Mouse (Mus musculus) embryonic facial prominence, embryonic 14.5 days (tissue): ENCODE results near the gene Dedd2. TPM values are rescaled to one million over a fixed set of nuclear protein-coding genes. Genes with fewer than 3 reads are reported as not detected.

Source experiments
- ATAC-seq: fragments of 200-750 bp; cut with Nextera tagmentation; 2 replicates; pipeline ENCODE4 v1.8.0; 2017; ENCODE audit warnings: low read depth, moderate number of reproducible peaks, moderate TSS enrichment
- DNase-seq: peaks from one replicate; pipeline ENCODE4 v3.0.0-alpha.2; 2015; ENCODE audit warnings: low spot score
- H3K27ac ChIP-seq: fragments of 300-500 bp; sonication (generic); replicated peaks from 2 replicates; pipeline ENCODE4 v1.5.1; 2014; ENCODE audit warnings: low read depth, mild to moderate bottlenecking, low read length, moderate library complexity
- H3K27me3 ChIP-seq: fragments of 300-500 bp; sonication (generic); replicated peaks from 2 replicates; pipeline ENCODE4 v1.6.1; 2014; ENCODE audit warnings: low read length; ENCODE audit not compliant: control insufficient read depth, insufficient read depth
- H3K36me3 ChIP-seq: fragments of 300-500 bp; sonication (generic); 2 replicates; pipeline ENCODE4 v1.6.1; 2014; ENCODE audit warnings: low read length, mixed read lengths; ENCODE audit not compliant: control insufficient read depth, insufficient read depth
- H3K4me1 ChIP-seq: fragments of 300-500 bp; sonication (generic); 2 replicates; pipeline ENCODE4 v1.6.1; 2014; ENCODE audit warnings: antibody characterized with exemption, low read length; ENCODE audit not compliant: control insufficient read depth, insufficient read depth
- H3K4me2 ChIP-seq: fragments of 300-500 bp; sonication (generic); 2 replicates; pipeline ENCODE4 v1.6.1; 2014; ENCODE audit warnings: low read depth, mild to moderate bottlenecking, low read length, moderate library complexity, mixed read lengths
- H3K4me3 ChIP-seq: fragments of 300-500 bp; sonication (generic); 2 replicates; pipeline ENCODE4 v1.5.1; 2014; ENCODE audit warnings: low read depth, mild to moderate bottlenecking, low read length
- H3K9ac ChIP-seq: fragments of 300-500 bp; sonication (generic); 2 replicates; pipeline ENCODE4 v1.6.1; 2014; ENCODE audit warnings: low read depth, mild to moderate bottlenecking, low read length, moderate library complexity, mixed read lengths
- H3K9me3 ChIP-seq: fragments of 300-500 bp; sonication (generic); 2 replicates; pipeline ENCODE4 v1.6.1; 2016; ENCODE audit warnings: low read length; ENCODE audit not compliant: control insufficient read depth
- WGBS: fragments of 180-500 bp; shearing (Covaris S2); extraction: QIAGEN DNeasy Blood & Tissue Kit; methylation state at CpG from one replicate; pipeline ENCODE4 v1.1.7; 2014; 5-methylcytosine and 5-hydroxymethylcytosine counted together
- polyA plus RNA-seq: library from polyadenylated mRNA; unstranded; fragments of >200 nt; fragmentation: Nextera tagmentation; extraction: Ambion mirVana; gene quantifications from 2 replicates; pipeline ENCODE4 v1.2.1, GENCODE M21; 2014

Gene Dedd2
- polyA plus RNA-seq, 1 experiment from 2014 or later, result 9.4 TPM

DNA sequence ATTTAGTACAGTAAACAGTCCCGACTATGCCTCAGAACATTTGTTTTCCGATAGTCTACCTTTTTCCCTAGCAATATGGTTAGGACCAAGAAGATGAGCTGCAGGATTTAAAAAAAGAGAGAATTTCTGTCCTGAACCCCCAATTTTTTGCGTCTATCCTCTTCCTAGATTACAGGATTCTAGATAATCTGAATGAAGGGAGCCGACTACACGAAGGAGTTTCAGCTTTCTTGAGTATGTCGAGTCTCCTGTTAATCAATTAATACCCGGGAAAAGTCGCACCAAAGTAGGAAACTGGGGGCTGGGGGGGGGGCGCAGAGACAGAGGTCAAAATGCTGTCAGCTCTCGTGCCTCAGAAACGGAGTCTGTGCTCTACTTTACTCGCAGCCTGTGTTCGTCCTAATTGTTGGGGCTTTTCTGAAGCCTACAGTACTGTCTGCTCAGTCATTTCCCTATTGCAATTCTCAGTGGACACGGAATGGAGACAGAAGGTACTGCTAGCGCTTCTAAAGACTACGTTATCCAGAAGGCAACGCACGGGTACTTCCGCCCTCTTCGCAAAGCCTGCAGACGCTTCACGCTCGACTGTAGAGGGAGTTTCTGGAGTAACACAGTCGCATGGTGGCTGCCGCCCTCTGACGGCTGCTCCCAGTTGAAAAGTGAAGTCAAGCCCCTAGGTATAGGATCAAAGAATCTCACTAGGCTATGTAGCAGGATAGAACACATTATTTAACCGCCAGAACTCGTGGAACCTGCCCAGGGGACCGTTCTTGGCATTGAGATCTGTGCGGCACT lies 18.6 kb upstream of the Dedd2 start:
- Histone ChIP-seq H3K27ac (peak overlapping the region; percentile 80), H3K36me3 (peaks cover 43% of the 10 kb centered on the region), H3K4me1 (0 out of 2 replicates have a peak, but pooled peaks cover 9% of the 10 kb centered on the region), H3K27me3 (no peaks in the 10 kb centered on the region), H3K4me2 (peak overlapping the region; percentile 78), H3K9ac (peak overlapping the region; percentile 39; the same call in 1 of the 2 replicates), H3K4me3 (peak overlapping the region; percentile 96), H3K9me3 (no peaks in the 10 kb centered on the region)
- WGBS, result 2% methylated on average over 30 of the region's 30 CpGs
- peak; percentile 69 for ATAC-seq
- DNase-seq, result peak; percentile 98

DNA sequence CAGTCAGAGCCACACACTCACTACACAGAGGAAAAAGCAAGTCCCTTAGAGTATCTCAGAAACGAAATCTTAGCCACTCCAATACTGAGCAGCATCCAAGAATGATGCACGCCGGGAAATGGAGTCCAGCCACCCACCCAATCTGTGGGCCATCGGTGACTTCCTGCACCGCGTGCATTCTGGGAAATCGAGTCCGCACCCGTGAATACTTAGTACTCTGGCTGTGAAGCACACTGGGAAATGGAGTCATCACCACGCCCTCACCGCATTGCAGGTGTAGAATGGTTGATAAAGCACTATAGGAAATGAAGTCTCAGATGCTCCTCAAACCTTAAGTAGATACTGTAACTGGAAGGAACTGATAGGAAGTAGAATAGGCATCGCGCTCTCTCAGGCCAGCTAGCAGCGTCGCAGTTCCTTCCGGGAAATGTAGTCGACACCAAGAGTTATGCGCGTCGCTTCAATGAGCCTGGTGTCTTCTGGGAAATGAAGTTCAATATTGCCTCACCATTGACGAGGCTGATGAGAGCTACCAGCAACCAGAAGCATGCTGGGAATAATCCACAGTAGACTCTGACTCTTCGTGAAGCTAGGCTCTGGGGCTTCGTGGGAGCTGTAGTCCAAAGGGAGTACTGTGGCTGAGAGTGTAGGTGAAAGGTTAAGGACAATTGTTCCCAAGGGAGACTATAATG lies 17.7 kb upstream of the Dedd2 start:
- H3K4me1 ChIP-seq, result 0 out of 2 replicates have a peak, but pooled peaks cover 9% of the 10 kb centered on the region
- no peaks in the 10 kb centered on the region for H3K27me3 ChIP-seq
- H3K9ac ChIP-seq, result peak overlapping the region; percentile 99
- peak overlapping the region; percentile 80 for H3K27ac ChIP-seq
- H3K9me3 ChIP-seq, result no peaks in the 10 kb centered on the region
- peak overlapping the region; percentile 96 for H3K4me3 ChIP-seq
- under 1% methylated on average over 23 of the region's 23 CpGs for WGBS
- H3K36me3 ChIP-seq, result peaks cover 43% of the 10 kb centered on the region
- H3K4me2 ChIP-seq, result peak overlapping the region; percentile 78
- DNase-seq, result peak; percentile 99
- peak; percentile 92 for ATAC-seq

DNA sequence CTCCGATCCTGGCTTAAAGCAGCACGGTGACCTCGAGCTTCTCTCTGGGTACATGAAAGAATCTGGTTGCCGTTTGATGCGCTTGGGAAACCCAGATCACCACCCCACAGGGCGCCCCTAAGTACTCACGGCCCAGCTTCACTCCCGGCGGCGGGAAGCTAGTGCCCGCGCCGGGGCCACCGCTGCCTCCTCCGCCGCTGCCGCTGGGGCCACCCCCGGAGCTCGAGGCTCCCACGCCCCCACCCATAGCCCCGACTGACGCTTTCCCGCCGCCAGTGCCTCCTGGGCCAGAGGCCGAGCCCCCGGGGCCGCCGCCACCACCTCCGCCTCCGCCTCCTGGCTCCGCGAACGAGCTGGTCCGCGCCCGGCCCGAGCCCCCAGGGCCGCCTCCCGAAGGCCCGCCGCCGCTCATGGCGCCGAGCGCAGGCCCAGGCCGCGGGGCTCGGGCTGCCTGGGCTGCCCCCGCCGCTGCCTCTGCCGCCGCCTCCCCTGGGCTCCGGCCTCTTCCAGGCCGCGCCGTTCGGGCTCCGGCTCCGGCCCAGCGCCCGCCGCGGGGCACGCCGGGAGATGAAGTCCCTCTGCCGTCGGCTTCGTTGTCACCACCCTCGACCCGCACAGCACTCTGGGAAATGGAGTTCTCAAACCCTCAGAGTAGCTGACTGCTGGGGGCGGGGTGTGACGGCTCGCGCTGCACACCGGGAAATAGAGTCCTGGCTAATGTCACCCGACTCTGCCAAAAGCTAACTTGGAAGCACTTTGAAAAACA lies 17.0 kb upstream of the Dedd2 start, which contains the start of gene Gsk3a:
Gene Gsk3a (minus strand): TSS at position 603 of the 766 bp plus-strand sequence.
- Histone ChIP-seq H3K4me3 (peak within 1 kb of the TSS; percentile 96), H3K4me2 (peak within 1 kb of the TSS; percentile 78), H3K9me3 (no peaks in the 10 kb centered on the region), H3K27me3 (no peaks in the 10 kb centered on the region), H3K9ac (peak within 1 kb of the TSS; percentile 99), H3K4me1 (0 out of 2 replicates have a peak, but pooled peaks cover 9% of the 10 kb centered on the region), H3K27ac (peak within 1 kb of the TSS; percentile 80), H3K36me3 (peaks cover 43% of the 10 kb centered on the region)
- ATAC-seq (peak; percentile 87), DNase-seq (peak; percentile 99)
- under 1% methylated on average over 53 of the region's 76 CpGs for WGBS

DNA sequence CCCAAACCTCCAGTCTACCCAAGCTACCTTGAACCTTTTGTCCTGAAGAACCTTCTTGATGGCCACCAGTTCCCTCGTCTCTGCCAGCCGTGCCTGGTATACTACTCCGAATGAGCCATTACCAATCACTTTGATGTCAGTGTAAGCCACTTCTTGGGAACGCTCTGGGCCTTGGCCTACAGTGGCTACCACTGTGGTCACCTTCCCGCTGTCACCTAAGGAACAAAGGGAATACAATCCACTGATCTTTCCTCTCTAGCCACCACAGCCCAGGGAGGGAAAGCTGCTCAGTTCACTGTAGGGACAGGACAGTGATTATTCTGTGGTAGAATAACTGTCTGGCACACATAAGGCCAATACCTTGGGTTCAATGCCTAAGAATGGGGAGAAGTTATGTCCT lies 15.1 kb upstream of the Dedd2 start:
- WGBS, result 88% methylated on average over 5 of the region's 5 CpGs
- Histone ChIP-seq H3K9me3 (no peaks in the 10 kb centered on the region), H3K27me3 (no peaks in the 10 kb centered on the region), H3K9ac (no peak overlapping the region), H3K4me3 (no peak overlapping the region), H3K4me2 (no peak overlapping the region), H3K36me3 (peaks cover 46% of the 10 kb centered on the region), H3K27ac (no peak overlapping the region), H3K4me1 (0 out of 2 replicates have a peak, but pooled peaks cover 9% of the 10 kb centered on the region)
- ATAC-seq (no peak), DNase-seq (no peak)

DNA sequence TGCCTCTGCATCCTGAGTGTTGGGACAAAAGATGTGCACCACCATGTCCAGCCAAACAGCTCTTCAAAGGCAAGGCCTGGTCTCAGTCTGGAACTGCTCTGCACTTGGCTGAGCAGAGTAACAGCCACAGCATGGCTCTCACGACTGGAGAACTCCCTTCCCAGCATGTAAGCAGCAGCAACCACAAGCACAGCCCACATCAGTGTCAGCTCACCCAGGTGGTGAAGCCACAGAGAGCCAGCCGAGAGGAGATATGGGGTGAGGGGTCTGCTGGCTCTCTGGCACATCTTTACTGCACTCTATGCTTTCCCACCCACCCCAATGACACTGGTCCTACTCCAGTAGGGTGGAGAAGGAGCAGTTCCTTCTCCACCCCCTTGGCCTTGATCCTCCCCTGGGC lies 12.6 kb upstream of the Dedd2 start:
- H3K27ac ChIP-seq, result no peak overlapping the region
- H3K27me3 ChIP-seq, result no peaks in the 10 kb centered on the region
- H3K4me3 ChIP-seq, result no peak overlapping the region
- no peaks in the 10 kb centered on the region for H3K9me3 ChIP-seq
- no peak overlapping the region for H3K9ac ChIP-seq
- no peak overlapping the region for H3K4me2 ChIP-seq
- ATAC-seq, result no peak
- DNase-seq, result no peak
- H3K36me3 ChIP-seq, result peaks cover 71% of the 10 kb centered on the region
- 81% methylated on average over 2 of the region's 2 CpGs for WGBS
- 0 out of 2 replicates have a peak, but pooled peaks cover 9% of the 10 kb centered on the region for H3K4me1 ChIP-seq

DNA sequence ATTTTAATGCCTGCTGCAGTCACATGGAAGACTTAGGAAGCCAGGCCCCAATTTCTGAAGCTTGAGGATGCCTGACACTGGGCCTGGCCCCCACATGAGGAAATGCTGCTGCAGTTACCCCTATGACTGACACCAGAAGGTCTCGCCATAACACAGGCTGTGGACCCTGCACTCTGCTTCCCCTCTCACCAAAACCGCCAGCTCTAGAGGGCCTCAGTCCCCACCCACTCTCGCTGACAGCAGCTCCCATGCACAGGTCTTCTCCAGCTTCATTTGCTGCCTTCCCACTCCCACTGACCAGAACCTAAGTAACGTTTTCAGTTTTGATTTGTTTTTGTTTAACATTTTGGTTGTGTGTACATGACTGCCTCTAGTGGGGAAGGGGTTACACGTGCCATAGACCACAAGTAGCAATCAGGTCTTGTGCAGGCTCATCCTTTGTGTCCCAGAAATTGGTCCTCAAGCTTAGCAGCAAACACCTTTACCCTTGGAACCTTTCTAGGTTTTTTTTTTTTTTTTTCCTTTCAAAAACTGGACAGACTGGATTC lies 11.8 kb upstream of the Dedd2 start:
- H3K4me2 ChIP-seq, result no peak overlapping the region
- H3K27me3 ChIP-seq, result no peaks in the 10 kb centered on the region
- WGBS, result 56% methylated on average over 5 of the region's 5 CpGs
- no peak overlapping the region for H3K4me3 ChIP-seq
- H3K27ac ChIP-seq, result no peak overlapping the region
- ATAC-seq, result no peak
- H3K9me3 ChIP-seq, result no peaks in the 10 kb centered on the region
- 0 out of 2 replicates have a peak, but pooled peaks cover 9% of the 10 kb centered on the region for H3K4me1 ChIP-seq
- no peak for DNase-seq
- no peak overlapping the region for H3K9ac ChIP-seq
- peaks cover 79% of the 10 kb centered on the region for H3K36me3 ChIP-seq

DNA sequence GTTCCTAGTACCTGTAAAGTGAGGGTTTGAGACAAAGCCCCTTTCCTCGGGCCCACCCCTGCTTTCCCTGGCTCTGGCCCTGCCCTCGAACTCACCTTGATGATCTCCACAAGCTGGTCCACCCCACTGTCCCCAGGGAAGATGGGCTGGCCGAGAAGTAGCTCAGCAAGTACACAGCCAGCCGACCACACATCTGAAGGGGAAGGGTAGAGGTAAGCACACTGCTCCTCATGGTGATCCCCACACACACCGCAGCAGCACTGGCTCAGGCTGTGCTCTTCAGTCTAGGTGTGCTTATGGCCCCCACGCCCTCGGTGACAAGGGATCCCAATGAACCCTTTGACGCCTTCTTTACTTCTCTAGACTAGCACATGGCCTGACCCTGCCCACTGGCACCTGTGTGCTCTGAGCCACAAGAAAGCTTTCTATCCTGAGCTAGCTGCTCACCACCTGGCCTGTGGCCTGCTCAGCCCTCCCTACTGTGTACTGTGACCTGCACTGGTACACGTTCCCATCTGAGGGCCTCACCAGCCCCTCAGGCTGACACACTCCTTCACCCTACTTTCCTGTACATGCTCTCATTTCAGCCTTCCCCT lies 10.4 kb upstream of the Dedd2 start:
- H3K4me2 ChIP-seq, result no peak overlapping the region
- no peak overlapping the region for H3K27ac ChIP-seq
- WGBS, result 86% methylated on average over 9 of the region's 9 CpGs
- no peaks in the 10 kb centered on the region for H3K4me1 ChIP-seq
- H3K9ac ChIP-seq, result no peak overlapping the region
- no peak for DNase-seq
- H3K36me3 ChIP-seq, result peaks cover 92% of the 10 kb centered on the region
- no peaks in the 10 kb centered on the region for H3K9me3 ChIP-seq
- no peaks in the 10 kb centered on the region for H3K27me3 ChIP-seq
- no peak overlapping the region for H3K4me3 ChIP-seq
- ATAC-seq, result no peak
